Mouse (Mus musculus): Measurements from ENCODE around the gene Mcm3. TPM values are rescaled to one million over a fixed set of nuclear protein-coding genes. Genes with fewer than 3 reads are reported as not detected.

The Mcm3 gene
- 84.3 and 91.8 TPM in 2 replicates for polyA plus RNA-seq (2015; fragmentation: Nextera tagmentation; extraction: Ambion mirVana)

DNA sequence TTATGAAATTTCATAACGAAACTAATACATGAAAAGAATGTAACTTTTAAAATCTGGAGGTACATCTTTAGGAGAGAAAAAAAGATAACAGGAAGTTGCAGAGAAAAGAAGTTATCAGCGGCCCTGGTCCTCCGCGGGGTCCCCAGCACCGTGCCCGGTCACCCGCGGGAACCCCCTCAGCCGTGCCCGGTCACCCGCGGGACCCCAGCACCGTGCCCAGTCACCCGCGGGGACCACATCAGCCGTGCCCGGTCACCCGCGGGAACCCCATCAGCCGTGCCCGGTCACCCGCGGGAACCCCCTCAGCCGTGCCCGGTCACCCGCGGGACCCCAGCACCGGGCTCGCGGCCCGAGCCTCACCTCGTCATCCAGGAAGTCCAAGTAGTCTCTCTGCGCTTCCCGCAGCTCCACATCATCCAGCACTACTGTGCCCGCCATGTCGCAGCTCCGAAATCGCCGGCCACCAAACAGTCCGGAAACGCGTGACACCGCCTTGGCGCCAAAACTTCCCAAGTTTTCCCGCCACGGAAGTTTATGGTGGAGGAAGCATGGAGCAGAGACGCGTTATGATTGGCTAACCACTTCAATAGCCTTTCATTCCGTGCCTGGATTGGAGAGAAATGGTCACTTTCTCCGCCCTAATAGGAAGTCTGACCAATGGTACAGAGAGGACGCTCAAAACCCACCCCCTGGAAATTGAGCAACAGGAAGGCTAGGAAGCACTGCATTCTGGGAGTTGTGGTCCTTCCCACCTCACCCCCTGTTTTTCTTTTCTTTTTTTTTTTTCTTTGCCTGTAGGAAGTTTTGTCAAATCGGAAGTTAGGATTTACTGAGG lies at the start of gene Mcm3:
TSS of gene Mcm3 (minus strand) at position 542 of the 835 bp plus-strand sequence.
- peak within 1 kb of the TSS; percentile 25; the same call in 1 of the 2 replicates for H3K27ac ChIP-seq (ENCODE audit: low read length)
- WGBS = under 1% methylated on average over 52 of the region's 52 CpGs

GRCm38 (mm10) chr1:20868036-20868435 lies 47.9 kb upstream of the Mcm3 start:
- Histone ChIP-seq H3K36me3 (ENCODE audit: control insufficient read depth, insufficient read depth) (no peaks in the 10 kb centered on the region), H3K27ac (ENCODE audit: low read length) (no peak overlapping the region), H3K4me2 (ENCODE audit: low read depth, low read length) (no peak overlapping the region), H3K4me1 (ENCODE audit: control insufficient read depth, insufficient read depth, low read length) (peaks cover 16% of the 10 kb centered on the region), H3K9ac (ENCODE audit: low read length) (no peak overlapping the region), H3K27me3 (ENCODE audit: control insufficient read depth, insufficient read depth, low read length) (no peaks in the 10 kb centered on the region), H3K9me3 (replicated peaks; ENCODE audit: control insufficient read depth, low read length) (no peaks in the 10 kb centered on the region), H3K4me3 (ENCODE audit: low read length) (no peak overlapping the region)
- WGBS = 72% methylated on average over 9 of the region's 9 CpGs
- no peak for ATAC-seq (replicated peaks; ENCODE audit: extremely low read depth, insufficient read depth, low FRiP score)

More for the DNA sequence above, at the start of gene Mcm3:
- ATAC-seq (replicated peaks; ENCODE audit: extremely low read depth, insufficient read depth, low FRiP score) = peak; percentile 100
- peaks cover 15% of the 10 kb centered on the region for H3K36me3 ChIP-seq (ENCODE audit: control insufficient read depth, insufficient read depth)
- no peaks in the 10 kb centered on the region for H3K27me3 ChIP-seq (ENCODE audit: control insufficient read depth, insufficient read depth, low read length)
- peak within 1 kb of the TSS; percentile 82 for H3K9ac ChIP-seq (ENCODE audit: low read length)
- H3K4me1 ChIP-seq (ENCODE audit: control insufficient read depth, insufficient read depth, low read length) = peaks cover 4% of the 10 kb centered on the region; the same call in 1 of the 2 replicates
- no peaks in the 10 kb centered on the region for H3K9me3 ChIP-seq (replicated peaks; ENCODE audit: control insufficient read depth, low read length)
- peak within 1 kb of the TSS; percentile 84 for H3K4me2 ChIP-seq (ENCODE audit: low read depth, low read length)
- H3K4me3 ChIP-seq (ENCODE audit: low read length) = peak within 1 kb of the TSS; percentile 84

- H3K9ac ChIP-seq (ENCODE audit: low read length) = no peak overlapping the region
- no peak overlapping the region for H3K27ac ChIP-seq (ENCODE audit: low read length)
- ATAC-seq (replicated peaks; ENCODE audit: extremely low read depth, insufficient read depth, low FRiP score) = 0 out of 2 replicates have a peak, but pooled peaks have one; percentile 60
- H3K4me3 ChIP-seq (ENCODE audit: low read length) = no peak overlapping the region
- WGBS = 36% methylated on average over 8 of the region's 8 CpGs
- no peaks in the 10 kb centered on the region for H3K9me3 ChIP-seq (replicated peaks; ENCODE audit: control insufficient read depth, low read length)
- no peaks in the 10 kb centered on the region for H3K27me3 ChIP-seq (ENCODE audit: control insufficient read depth, insufficient read depth, low read length)
- H3K4me2 ChIP-seq (ENCODE audit: low read depth, low read length) = no peak overlapping the region
- H3K4me1 ChIP-seq (ENCODE audit: control insufficient read depth, insufficient read depth, low read length) = peaks cover 14% of the 10 kb centered on the region
- no peaks in the 10 kb centered on the region for H3K36me3 ChIP-seq (ENCODE audit: control insufficient read depth, insufficient read depth)
These were observed 47.3 kb upstream of the Mcm3 start for GRCm38 (mm10) chr1:20867241-20867902.

GRCm38 (mm10) chr1:20863452-20864172 lies 43.5 kb upstream of the Mcm3 start:
- no peaks in the 10 kb centered on the region for H3K36me3 ChIP-seq (ENCODE audit: control insufficient read depth, insufficient read depth)
- WGBS = 40% methylated on average over 5 of the region's 5 CpGs
- H3K4me2 ChIP-seq (ENCODE audit: low read depth, low read length) = no peak overlapping the region
- no peak overlapping the region for H3K27ac ChIP-seq (ENCODE audit: low read length)
- H3K4me3 ChIP-seq (ENCODE audit: low read length) = no peak overlapping the region
- no peaks in the 10 kb centered on the region for H3K27me3 ChIP-seq (ENCODE audit: control insufficient read depth, insufficient read depth, low read length)
- no peaks in the 10 kb centered on the region for H3K9me3 ChIP-seq (replicated peaks; ENCODE audit: control insufficient read depth, low read length)
- ATAC-seq (replicated peaks; ENCODE audit: extremely low read depth, insufficient read depth, low FRiP score) = no peak
- H3K4me1 ChIP-seq (ENCODE audit: control insufficient read depth, insufficient read depth, low read length) = peaks cover 6% of the 10 kb centered on the region
- no peak overlapping the region for H3K9ac ChIP-seq (ENCODE audit: low read length)

DNA sequence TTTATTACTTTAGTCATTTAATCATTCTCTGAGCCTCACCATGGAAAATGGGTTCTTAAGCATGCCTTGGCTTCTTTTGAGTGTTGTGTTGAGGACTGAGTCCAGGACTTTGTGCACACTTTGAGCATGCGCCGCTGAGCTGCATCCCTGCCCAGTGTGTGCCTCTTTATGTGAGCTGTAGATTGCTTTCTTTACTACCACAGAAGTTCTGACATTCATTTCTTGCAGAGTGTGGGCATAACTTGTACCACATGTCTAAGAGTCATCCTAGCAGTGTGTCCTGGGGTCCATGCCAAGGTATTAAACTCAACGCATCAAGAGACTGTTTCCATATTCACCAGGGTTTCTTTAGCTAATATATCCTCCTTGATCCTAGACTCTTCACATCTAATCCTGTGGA lies 41.8 kb upstream of the Mcm3 start:
- H3K27ac ChIP-seq (ENCODE audit: low read length) = no peak overlapping the region
- 91% methylated on average over 3 of the region's 3 CpGs for WGBS
- H3K27me3 ChIP-seq (ENCODE audit: control insufficient read depth, insufficient read depth, low read length) = no peaks in the 10 kb centered on the region
- ATAC-seq (replicated peaks; ENCODE audit: extremely low read depth, insufficient read depth, low FRiP score) = no peak
- H3K9ac ChIP-seq (ENCODE audit: low read length) = no peak overlapping the region
- H3K4me2 ChIP-seq (ENCODE audit: low read depth, low read length) = no peak overlapping the region
- no peaks in the 10 kb centered on the region for H3K36me3 ChIP-seq (ENCODE audit: control insufficient read depth, insufficient read depth)
- no peaks in the 10 kb centered on the region for H3K9me3 ChIP-seq (replicated peaks; ENCODE audit: control insufficient read depth, low read length)
- no peak overlapping the region for H3K4me3 ChIP-seq (ENCODE audit: low read length)
- no peaks in the 10 kb centered on the region for H3K4me1 ChIP-seq (ENCODE audit: control insufficient read depth, insufficient read depth, low read length)

GRCm38 (mm10) chr1:20860775-20861174 lies 40.7 kb upstream of the Mcm3 start:
- no peaks in the 10 kb centered on the region for H3K4me1 ChIP-seq (ENCODE audit: control insufficient read depth, insufficient read depth, low read length)
- no peak overlapping the region for H3K4me3 ChIP-seq (ENCODE audit: low read length)
- no peak overlapping the region for H3K27ac ChIP-seq (ENCODE audit: low read length)
- 70% methylated on average over 3 of the region's 3 CpGs for WGBS
- no peaks in the 10 kb centered on the region for H3K9me3 ChIP-seq (replicated peaks; ENCODE audit: control insufficient read depth, low read length)
- H3K9ac ChIP-seq (ENCODE audit: low read length) = no peak overlapping the region
- no peaks in the 10 kb centered on the region for H3K27me3 ChIP-seq (ENCODE audit: control insufficient read depth, insufficient read depth, low read length)
- no peak for ATAC-seq (replicated peaks; ENCODE audit: extremely low read depth, insufficient read depth, low FRiP score)
- H3K36me3 ChIP-seq (ENCODE audit: control insufficient read depth, insufficient read depth) = no peaks in the 10 kb centered on the region
- no peak overlapping the region for H3K4me2 ChIP-seq (ENCODE audit: low read depth, low read length)

- peaks cover 8% of the 10 kb centered on the region for H3K9me3 ChIP-seq (replicated peaks; ENCODE audit: control insufficient read depth, low read length)
- H3K4me2 ChIP-seq (ENCODE audit: low read depth, low read length) = no peak overlapping the region
- no peak overlapping the region for H3K4me3 ChIP-seq (ENCODE audit: low read length)
- no peaks in the 10 kb centered on the region for H3K4me1 ChIP-seq (ENCODE audit: control insufficient read depth, insufficient read depth, low read length)
- ATAC-seq (replicated peaks; ENCODE audit: extremely low read depth, insufficient read depth, low FRiP score) = no peak
- H3K9ac ChIP-seq (ENCODE audit: low read length) = no peak overlapping the region
- WGBS = 73% methylated on average over 7 of the region's 7 CpGs
- no peaks in the 10 kb centered on the region for H3K27me3 ChIP-seq (ENCODE audit: control insufficient read depth, insufficient read depth, low read length)
- no peaks in the 10 kb centered on the region for H3K36me3 ChIP-seq (ENCODE audit: control insufficient read depth, insufficient read depth)
- no peak overlapping the region for H3K27ac ChIP-seq (ENCODE audit: low read length)
These were observed 37.1 kb upstream of the Mcm3 start for GRCm38 (mm10) chr1:20856924-20857902.

DNA sequence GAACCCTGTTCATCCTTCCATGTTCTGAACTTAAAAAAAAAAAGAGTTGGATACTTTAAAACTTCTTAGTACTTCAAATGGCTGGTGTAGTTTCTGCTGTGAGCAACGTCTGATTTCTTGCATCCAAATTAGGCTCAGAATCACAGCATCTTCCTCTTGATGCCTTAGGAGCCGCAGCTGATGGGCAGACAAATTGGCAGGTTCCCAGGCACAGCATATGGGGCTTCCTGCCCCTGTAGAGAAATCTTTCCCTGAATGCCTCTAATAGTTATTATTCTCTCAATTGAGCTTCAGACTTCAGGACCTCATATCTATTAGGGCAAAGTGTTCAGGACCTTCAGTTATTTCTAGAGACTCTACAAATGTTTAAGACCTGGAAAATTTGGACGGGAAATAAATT lies 19.8 kb upstream of the Mcm3 start:
- Histone ChIP-seq H3K4me3 (ENCODE audit: low read length) (no peak overlapping the region), H3K4me2 (ENCODE audit: low read depth, low read length) (no peak overlapping the region), H3K4me1 (ENCODE audit: control insufficient read depth, insufficient read depth, low read length) (no peaks in the 10 kb centered on the region), H3K27me3 (ENCODE audit: control insufficient read depth, insufficient read depth, low read length) (no peaks in the 10 kb centered on the region), H3K27ac (ENCODE audit: low read length) (no peak overlapping the region), H3K36me3 (ENCODE audit: control insufficient read depth, insufficient read depth) (no peaks in the 10 kb centered on the region), H3K9ac (ENCODE audit: low read length) (no peak overlapping the region), H3K9me3 (replicated peaks; ENCODE audit: control insufficient read depth, low read length) (no peaks in the 10 kb centered on the region; the same call in 1 of the 2 replicates)
- 62% methylated on average over 3 of the region's 3 CpGs for WGBS
- no peak for ATAC-seq (replicated peaks; ENCODE audit: extremely low read depth, insufficient read depth, low FRiP score)

All from heart, embryonic 16.5 days (tissue).